Mouse (Mus musculus) cerebellum, adult 8-10 months (tissue): Measurements from ENCODE around the gene Clasp1.
A peak's percentile ranks its signal among the peaks of the same experiment; 100 is the strongest.

ENCODE experiments used
- DNase-seq: peaks from one replicate; pipeline ENCODE4 v3.0.0; 2022

The Clasp1 gene

GRCm38 (mm10) chr1:118388757-118389453 lies at the start of gene Clasp1:
TSS of gene Clasp1 (plus strand) at chr1:118389058.
- DNase-seq = peak; percentile 97

- DNase-seq = no peak
These were observed 45.0 kb upstream of the Clasp1 start for GRCm38 (mm10) chr1:118343649-118344435.

- DNase-seq = no peak
These were observed 38.9 kb upstream of the Clasp1 start for GRCm38 (mm10) chr1:118349922-118350321.

GRCm38 (mm10) chr1:118359071-118359761 lies 29.6 kb upstream of the Clasp1 start:
- peak; percentile 6 for DNase-seq

- DNase-seq = no peak
These were observed 20.9 kb upstream of the Clasp1 start for GRCm38 (mm10) chr1:118367970-118368369.

GRCm38 (mm10) chr1:118368721-118369461 lies 20.0 kb upstream of the Clasp1 start:
- DNase-seq = no peak

GRCm38 (mm10) chr1:118377784-118378183 lies 11.1 kb upstream of the Clasp1 start:
- no peak for DNase-seq

- DNase-seq = no peak
These were observed 8.6 kb upstream of the Clasp1 start for GRCm38 (mm10) chr1:118380105-118380786.

- peak; percentile 57 for DNase-seq
These were observed 616 bp upstream of the Clasp1 start for GRCm38 (mm10) chr1:118388127-118388756.

- no peak for DNase-seq
These were observed 802 bp downstream of the Clasp1 start for GRCm38 (mm10) chr1:118389454-118390265.

GRCm38 (mm10) chr1:118390266-118390660 lies 1.4 kb downstream of the Clasp1 start:
- DNase-seq = no peak

GRCm38 (mm10) chr1:118390871-118391387 lies 2.1 kb downstream of the Clasp1 start:
- DNase-seq = peak; percentile 23

- DNase-seq = no peak
These were observed 3.4 kb downstream of the Clasp1 start for GRCm38 (mm10) chr1:118392246-118392645.

- no peak for DNase-seq
These were observed 5.1 kb downstream of the Clasp1 start for GRCm38 (mm10) chr1:118393916-118394315.

- DNase-seq = no peak
These were observed 9.0 kb downstream of the Clasp1 start for GRCm38 (mm10) chr1:118397866-118398265.

- DNase-seq = no peak
These were observed 9.7 kb downstream of the Clasp1 start for GRCm38 (mm10) chr1:118398567-118398966.

- DNase-seq = no peak
These were observed 10.9 kb downstream of the Clasp1 start for GRCm38 (mm10) chr1:118399625-118400310.

GRCm38 (mm10) chr1:118401991-118402390 lies 13.1 kb downstream of the Clasp1 start:
- DNase-seq = no peak

- DNase-seq = no peak
These were observed 13.7 kb downstream of the Clasp1 start for GRCm38 (mm10) chr1:118402556-118402955.

- no peak for DNase-seq
These were observed 14.1 kb downstream of the Clasp1 start for GRCm38 (mm10) chr1:118402966-118403365.
